ENCODE assay signal across 8 mouse cellular contexts in the genomic region with DNA sequence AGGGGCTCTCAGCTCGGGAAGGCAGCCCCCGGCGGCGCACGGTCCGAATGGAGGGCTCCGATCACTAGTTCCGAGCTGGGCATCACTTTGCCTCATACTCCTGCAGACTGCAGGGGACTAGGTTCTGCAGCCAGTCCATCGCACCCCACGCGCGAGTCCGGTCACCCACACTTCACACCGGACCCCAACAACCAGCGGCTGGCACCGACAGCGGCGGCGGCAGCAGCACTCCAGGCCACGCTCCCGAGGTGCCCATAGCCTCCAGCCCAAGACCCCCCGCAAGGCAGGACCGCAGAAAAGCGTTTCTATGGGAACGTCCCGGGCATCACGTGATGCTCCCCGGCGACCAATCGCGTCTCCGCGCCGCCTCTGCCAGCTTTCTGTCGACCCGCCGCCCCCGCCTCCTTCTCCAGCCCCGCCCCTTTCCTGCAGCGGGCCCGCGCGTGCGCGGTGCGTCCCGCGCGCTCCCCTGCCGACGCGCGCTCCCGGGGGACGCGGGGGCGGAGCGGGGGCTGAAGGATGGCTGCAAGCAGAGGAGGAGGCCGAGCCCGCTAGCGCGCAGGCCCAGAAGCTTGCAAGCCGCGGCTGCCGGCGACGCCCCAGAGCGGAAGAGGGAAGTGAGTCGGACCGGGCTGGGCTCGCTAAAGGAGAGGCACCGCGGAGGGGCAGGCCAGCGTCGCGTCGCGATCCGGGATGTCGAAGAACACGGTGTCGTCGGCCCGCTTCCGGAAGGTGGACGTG. TPM values are rescaled to one million over a fixed set of nuclear protein-coding genes. Genes with fewer than 3 reads are reported as not detected.
DNase-seq lines count a peak whose midpoint lies in the region; ATAC-seq and TF ChIP-seq lines count a peak whose summit lies in the region.

A gene (minus strand): TSS at position 320 of the 741 bp plus-strand sequence.
A gene (plus strand): TSS at position 511 of the 741 bp plus-strand sequence.

- no peaks in the 10 kb centered on the region for H3K9me3 ChIP-seq in hindbrain, postnatal 0 days (ENCODE audit: low read length)

- no peaks in the 10 kb centered on the region for H3K4me1 ChIP-seq in hindbrain, postnatal 0 days (ENCODE audit: insufficient read depth, low read length)

- TF ChIP-seq CTCF in gastrocnemius, adult 2 months (IDR thresholded peaks at IDR 0.05), result no peak
- no peak for TF ChIP-seq CTCF in hindbrain, postnatal 0 days (IDR thresholded peaks at IDR 0.05; ENCODE audit: low read depth)
- TF ChIP-seq CTCF in left cerebral cortex, adult 2 months (IDR thresholded peaks at IDR 0.05), result no peak

- peak within 1 kb of the TSS; percentile 92 for H3K4me2 ChIP-seq in hindbrain, postnatal 0 days (ENCODE audit: low read depth, low read length)

- peak within 1 kb of the TSS; percentile 80 for H3K4me3 ChIP-seq in gastrocnemius, adult 2 months
- H3K4me3 ChIP-seq in hindbrain, postnatal 0 days (ENCODE audit: low read length), result peak within 1 kb of the TSS; percentile 68
- H3K4me3 ChIP-seq in left cerebral cortex, adult 2 months, result peak within 1 kb of the TSS; percentile 81

- WGBS in hindbrain, postnatal 0 days, result under 1% methylated on average over 84 of the region's 86 CpGs

- intact Hi-C loops in gastrocnemius, adult 2 months (cut with DNase I), result loop anchor here (5.0 kb wide), 1 partner anchor 136 kb away; a partner anchor contains a TSS
- intact Hi-C loops in left cerebral cortex, adult 2 months (cut with DNase I), result loop anchor here (1.0 to 5.0 kb wide), 2 partner anchors 242 to 374 kb away; no protein-coding TSS in a partner anchor

- H3K9ac ChIP-seq in hindbrain, postnatal 0 days (replicated peaks; ENCODE audit: low read length), result peak within 1 kb of the TSS; percentile 82

- peaks cover 8% of the 10 kb centered on the region; the same call in 1 of the 2 replicates for H3K36me3 ChIP-seq in hindbrain, postnatal 0 days (ENCODE audit: insufficient read depth, low read length)

- peak within 1 kb of the TSS; percentile 94 for H3K27ac ChIP-seq in gastrocnemius, adult 2 months
- peak within 1 kb of the TSS; percentile 76 for H3K27ac ChIP-seq in hindbrain, postnatal 0 days
- H3K27ac ChIP-seq in left cerebral cortex, adult 2 months, result peak within 1 kb of the TSS; percentile 94

- H3K27me3 ChIP-seq in hindbrain, postnatal 0 days (ENCODE audit: insufficient read depth, low read length), result no peaks in the 10 kb centered on the region

- peak; percentile 91 for ATAC-seq in common myeloid progenitor, adult 5-6 weeks (replicated peaks; ENCODE audit: low read depth, poor library complexity, severe bottlenecking)
- peak; percentile 96 for ATAC-seq in hindbrain, postnatal 0 days
- peak; percentile 87 for ATAC-seq in megakaryocyte, adult 5-6 weeks (ENCODE audit: poor library complexity, severe bottlenecking)

- peak; percentile 98 for DNase-seq in ZHBTc4 (ENCODE audit: low read depth, low spot score)
- peak; percentile 99 for DNase-seq in gastrocnemius, adult 2 months
- peak; percentile 98 for DNase-seq in hindbrain, postnatal 0 days (ENCODE audit: low spot score)
- DNase-seq in left cerebral cortex, adult 2 months (ENCODE audit: extremely low spot score in 1 of 2, low spot score in 2 of 2), result peak; percentile 97 to 99
- DNase-seq in right cerebral cortex, adult 2 months (ENCODE audit: low spot score in 2 of 2), result peak; percentile 95 to 96
- DNase-seq in urinary bladder, postnatal 14 days (ENCODE audit: low spot score), result peak; percentile 97

RNA-seq across cellular contexts. Expression of the first gene that starts in this region (rescaled TPM):
- total RNA-seq in common myeloid progenitor, adult 5-6 weeks (2017), result 8.7 and 9.5 TPM in 2 replicates
- total RNA-seq in gastrocnemius, adult 2 months (2021), result 10 to 100 TPM in 1 of 2 experiments, 1 to 10 TPM in 1; 9.7 to 10.2 TPM
- 16.1 and 17.6 TPM in 2 replicates for total RNA-seq in hindbrain, postnatal 0 days (2014; rRNA removed)
- polyA plus RNA-seq in hindbrain, postnatal 0 days (2015; fragmentation: Nextera tagmentation; extraction: Ambion mirVana), result 16.0 and 17.0 TPM in 2 replicates
- total RNA-seq in left cerebral cortex, adult 2 months (2021), result 100 to 1,000 TPM; 113 to 132 TPM
- 1.7 and 3.0 TPM in 2 replicates for total RNA-seq in megakaryocyte, adult 5-6 weeks (2015)
- total RNA-seq in megakaryocyte, adult 5-6 weeks (2017), result 2.9 TPM in 2 replicates

RNA-seq across cellular contexts. Expression of the second gene that starts in this region (rescaled TPM):
- 101 and 118 TPM in 2 replicates for total RNA-seq in common myeloid progenitor, adult 5-6 weeks (2017)
- 10 to 100 TPM in 1 of 2 experiments, 1 to 10 TPM in 1; 9.4 to 11.5 TPM for total RNA-seq in gastrocnemius, adult 2 months (2021)
- 108 and 118 TPM in 2 replicates for total RNA-seq in hindbrain, postnatal 0 days (2014; rRNA removed)
- polyA plus RNA-seq in hindbrain, postnatal 0 days (2015; fragmentation: Nextera tagmentation; extraction: Ambion mirVana), result 312 and 319 TPM in 2 replicates
- 10 to 100 TPM; 89.6 to 94.7 TPM for total RNA-seq in left cerebral cortex, adult 2 months (2021)
- total RNA-seq in megakaryocyte, adult 5-6 weeks (2015), result 786 and 868 TPM in 2 replicates
- total RNA-seq in megakaryocyte, adult 5-6 weeks (2017), result 396 and 424 TPM in 2 replicates

Comparison
In these comparisons a context has a peak if more than half of its experiments do, and no peak if none do; other contexts are left out.
1. Peak in every context shown above with its lines: DNase-seq, ATAC-seq, H3K4me3 ChIP-seq and H3K27ac ChIP-seq.